Mouse (Mus musculus): ENCODE measurements around the gene Cenpv.

DNA sequence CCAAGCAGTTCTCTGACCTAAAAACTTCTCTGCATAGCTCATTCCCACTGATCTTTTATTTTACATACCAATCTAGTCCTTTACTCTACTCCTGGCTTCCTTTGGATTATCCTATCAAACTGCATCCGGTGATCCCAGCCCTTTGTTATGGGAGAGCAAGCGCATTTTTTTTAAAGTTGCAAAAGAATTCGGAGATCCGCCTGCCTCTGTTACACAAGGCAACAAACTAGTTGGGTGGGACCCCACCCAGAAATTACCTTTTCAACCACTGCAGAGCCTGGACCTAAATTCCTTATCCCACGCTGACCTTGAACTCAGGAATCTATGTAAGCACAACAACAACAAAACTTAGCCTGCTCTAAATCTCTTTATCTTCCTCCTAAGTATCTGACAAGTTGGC, 28.1 kb downstream of the Cenpv start:
- TF ChIP-seq CTCF (IDR thresholded peaks at IDR 0.05) (no peak), EP300 (IDR thresholded peaks at IDR 0.05) (no peak)

Measured in lung, postnatal 0 days (tissue).